ENCODE assay signal across 15 mouse cellular contexts in genomic region chr14:54997297-54997696, GRCm38 (mm10). TPM values are rescaled to one million over a fixed set of nuclear protein-coding genes. Genes with fewer than 3 reads are reported as not detected.
A peak's percentile ranks its signal among the peaks of the same experiment; 100 is the strongest.
DNase-seq lines count a peak whose midpoint lies in the region; ATAC-seq and TF ChIP-seq lines count a peak whose summit lies in the region.
"Had no signal": no experiment of that assay in that cellular context is flagged by ENCODE, and none has a peak within 500 bp of the region (broad histone marks: within the 10 kb centered on the region; RNA-seq: fewer than 3 reads in every experiment).

No protein-coding gene starts in this region.

- no peak for DNase-seq in heart, adult 9 months (ENCODE audit: low spot score in 2 of 2)
- DNase-seq in midbrain, embryonic 10.5 days (ENCODE audit: low spot score) = peak; percentile 27
- DNase-seq in midbrain, postnatal 0 days (ENCODE audit: low spot score) = no peak
- no peak for DNase-seq in thymus, postnatal 10 days (ENCODE audit: low spot score in 2 of 2)
- no peak for DNase-seq in right cerebral cortex, postnatal 4 days
- DNase-seq in cerebellum, adult 18-20 months = no peak
- DNase-seq: liver; lung, postnatal 4 days had no signal

- peaks cover 18% of the 10 kb centered on the region for H3K36me3 ChIP-seq in heart, embryonic 12.5 days
- H3K36me3 ChIP-seq in midbrain, embryonic 10.5 days = no peaks in the 10 kb centered on the region
- H3K36me3 ChIP-seq in midbrain, postnatal 0 days (ENCODE audit: insufficient read depth, low read length) = no peaks in the 10 kb centered on the region
- no peaks in the 10 kb centered on the region for H3K36me3 ChIP-seq in limb, embryonic 13.5 days
- H3K36me3 ChIP-seq: hindbrain, embryonic 15.5 days had no signal

- peaks cover 61% of the 10 kb centered on the region for H3K4me1 ChIP-seq in heart, embryonic 12.5 days (replicated peaks)
- peaks cover 53% of the 10 kb centered on the region for H3K4me1 ChIP-seq in midbrain, embryonic 10.5 days
- peaks cover 27% of the 10 kb centered on the region for H3K4me1 ChIP-seq in midbrain, postnatal 0 days (ENCODE audit: insufficient read depth, low read length)
- H3K4me1 ChIP-seq in limb, embryonic 13.5 days = peaks cover 6% of the 10 kb centered on the region; the same call in 1 of the 2 replicates

- peak overlapping the region; percentile 68 for H3K9ac ChIP-seq in heart, embryonic 12.5 days
- no peak overlapping the region for H3K9ac ChIP-seq in midbrain, postnatal 0 days (replicated peaks; ENCODE audit: low read length, poor library complexity, severe bottlenecking)
- no peak overlapping the region for H3K9ac ChIP-seq in limb, embryonic 13.5 days
- H3K9ac ChIP-seq: hindbrain, embryonic 15.5 days had no signal

- no peak for ATAC-seq in heart, embryonic 12.5 days (ENCODE audit: insufficient number of reproducible peaks, low FRiP score)
- ATAC-seq in midbrain, postnatal 0 days (ENCODE audit: low FRiP score) = no peak
- peak; percentile 74 for ATAC-seq in limb, embryonic 13.5 days (ENCODE audit: low FRiP score, low read depth)
- ATAC-seq: CD4-positive, CD25-positive, alpha-beta regulatory T cell, adult 4 months had no signal

- 35% methylated on average over 4 of the region's 4 CpGs for WGBS in heart, embryonic 12.5 days
- WGBS in midbrain, embryonic 10.5 days = 24% methylated on average over 4 of the region's 4 CpGs
- WGBS in midbrain, postnatal 0 days = 32% methylated on average over 4 of the region's 4 CpGs
- WGBS in limb, embryonic 13.5 days = 52% methylated on average over 4 of the region's 4 CpGs

- peak overlapping the region; percentile 98 for H3K27ac ChIP-seq in heart, embryonic 12.5 days (ENCODE audit: poor library complexity, severe bottlenecking)
- H3K27ac ChIP-seq in midbrain, embryonic 10.5 days (replicated peaks) = peak overlapping the region; percentile 91
- no peak overlapping the region for H3K27ac ChIP-seq in midbrain, postnatal 0 days (ENCODE audit: low read depth, low read length)
- H3K27ac ChIP-seq in limb, embryonic 13.5 days = no peak overlapping the region

- no peak for TF ChIP-seq CTCF in midbrain, postnatal 0 days (IDR thresholded peaks at IDR 0.05)

- peaks cover 29% of the 10 kb centered on the region; the same call in 1 of the 2 replicates for H3K27me3 ChIP-seq in heart, embryonic 12.5 days (replicated peaks)
- peaks cover 16% of the 10 kb centered on the region for H3K27me3 ChIP-seq in midbrain, embryonic 10.5 days (ENCODE audit: low read depth, poor library complexity, severe bottlenecking)
- H3K27me3 ChIP-seq in midbrain, postnatal 0 days (ENCODE audit: insufficient read depth, low read length) = no peaks in the 10 kb centered on the region
- H3K27me3 ChIP-seq in limb, embryonic 13.5 days = no peaks in the 10 kb centered on the region
- H3K27me3 ChIP-seq: hindbrain, embryonic 15.5 days had no signal

- H3K4me2 ChIP-seq in heart, embryonic 12.5 days = peak overlapping the region; percentile 56
- no peak overlapping the region for H3K4me2 ChIP-seq in midbrain, postnatal 0 days (ENCODE audit: low read depth, low read length, poor library complexity, severe bottlenecking)
- H3K4me2 ChIP-seq in limb, embryonic 13.5 days (replicated peaks) = no peak overlapping the region
- H3K4me2 ChIP-seq: hindbrain, embryonic 15.5 days had no signal

- peaks cover 4% of the 10 kb centered on the region; the same call in 1 of the 2 replicates for H3K9me3 ChIP-seq in heart, embryonic 12.5 days (replicated peaks)
- peaks cover 3% of the 10 kb centered on the region; the same call in 1 of the 2 replicates for H3K9me3 ChIP-seq in midbrain, embryonic 10.5 days (replicated peaks)
- H3K9me3 ChIP-seq in midbrain, postnatal 0 days (ENCODE audit: low read length) = no peaks in the 10 kb centered on the region
- H3K9me3 ChIP-seq in limb, embryonic 13.5 days = peaks cover 3% of the 10 kb centered on the region; the same call in 1 of the 2 replicates
- H3K9me3 ChIP-seq: hindbrain, embryonic 15.5 days had no signal

- peak overlapping the region; percentile 16 for H3K4me3 ChIP-seq in heart, embryonic 12.5 days
- no peak overlapping the region for H3K4me3 ChIP-seq in midbrain, embryonic 10.5 days
- H3K4me3 ChIP-seq in midbrain, postnatal 0 days (ENCODE audit: low read depth, low read length) = no peak overlapping the region
- no peak overlapping the region for H3K4me3 ChIP-seq in limb, embryonic 13.5 days
- H3K4me3 ChIP-seq: hindbrain, embryonic 15.5 days had no signal

RNA-seq across cellular contexts. Expression of gene Myh7, which starts 2.9 kb away (rescaled TPM):
- 5,583 and 5,934 TPM in 2 replicates for polyA plus RNA-seq in heart, embryonic 12.5 days (2016; fragmentation: Nextera tagmentation; extraction: Ambion mirVana)
- 0.70 and 0.96 TPM in 2 replicates for polyA plus RNA-seq in midbrain, embryonic 10.5 days (2016; fragmentation: Nextera tagmentation; extraction: Ambion mirVana)
- total RNA-seq in midbrain, postnatal 0 days (2014; rRNA removed) = 1.8 and 3.2 TPM in 2 replicates
- polyA plus RNA-seq in midbrain, postnatal 0 days (2015; fragmentation: Nextera tagmentation; extraction: Ambion mirVana) = 9.6 and 10.3 TPM in 2 replicates
- 23.8 and 24.9 TPM in 2 replicates for polyA plus RNA-seq in limb, embryonic 13.5 days (2015; fragmentation: Nextera tagmentation; extraction: Ambion mirVana)
- polyA plus RNA-seq: CD4-positive, CD25-positive, alpha-beta regulatory T cell, adult 4 months had no signal

RNA-seq across cellular contexts. Expression of gene Ngdn, which starts 18.0 kb away (rescaled TPM):
- polyA plus RNA-seq in heart, embryonic 12.5 days (2016; fragmentation: Nextera tagmentation; extraction: Ambion mirVana) = 55.7 and 60.8 TPM in 2 replicates
- polyA plus RNA-seq in midbrain, embryonic 10.5 days (2016; fragmentation: Nextera tagmentation; extraction: Ambion mirVana) = 89.3 and 91.6 TPM in 2 replicates
- total RNA-seq in midbrain, postnatal 0 days (2014; rRNA removed) = 20.9 and 29.6 TPM in 2 replicates
- polyA plus RNA-seq in midbrain, postnatal 0 days (2015; fragmentation: Nextera tagmentation; extraction: Ambion mirVana) = 44.3 and 48.1 TPM in 2 replicates
- 86.3 and 88.1 TPM in 2 replicates for polyA plus RNA-seq in limb, embryonic 13.5 days (2015; fragmentation: Nextera tagmentation; extraction: Ambion mirVana)

RNA-seq across cellular contexts. Expression of gene Gm17428, which starts 20.6 kb away (rescaled TPM):
- not detected in 2 replicates for polyA plus RNA-seq in heart, embryonic 12.5 days (2016; fragmentation: Nextera tagmentation; extraction: Ambion mirVana)
- polyA plus RNA-seq in midbrain, embryonic 10.5 days (2016; fragmentation: Nextera tagmentation; extraction: Ambion mirVana) = not detected in 2 replicates
- total RNA-seq in midbrain, postnatal 0 days (2014; rRNA removed) = not detected in 2 replicates
- not detected in 2 replicates for polyA plus RNA-seq in midbrain, postnatal 0 days (2015; fragmentation: Nextera tagmentation; extraction: Ambion mirVana)
- not detected in 2 replicates for polyA plus RNA-seq in limb, embryonic 13.5 days (2015; fragmentation: Nextera tagmentation; extraction: Ambion mirVana)
- total RNA-seq: adrenal gland, postnatal 4 days; layer of hippocampus, adult 18-20 months had no signal
- polyA plus RNA-seq: CD4-positive, CD25-positive, alpha-beta regulatory T cell, adult 4 months; hindbrain, embryonic 15.5 days; neural tube, embryonic 11.5 days had no signal

RNA-seq across cellular contexts. Expression of gene Myh6, which starts 30.6 kb away (rescaled TPM):
- 2,737 and 2,858 TPM in 2 replicates for polyA plus RNA-seq in heart, embryonic 12.5 days (2016; fragmentation: Nextera tagmentation; extraction: Ambion mirVana)
- 0.40 and 0.68 TPM in 2 replicates for polyA plus RNA-seq in midbrain, embryonic 10.5 days (2016; fragmentation: Nextera tagmentation; extraction: Ambion mirVana)
- 0.24 and 0.33 TPM in 2 replicates for total RNA-seq in midbrain, postnatal 0 days (2014; rRNA removed)
- polyA plus RNA-seq in midbrain, postnatal 0 days (2015; fragmentation: Nextera tagmentation; extraction: Ambion mirVana) = 2.1 and 2.5 TPM in 2 replicates
- 1.9 and 2.2 TPM in 2 replicates for polyA plus RNA-seq in limb, embryonic 13.5 days (2015; fragmentation: Nextera tagmentation; extraction: Ambion mirVana)
- polyA plus RNA-seq: CD4-positive, CD25-positive, alpha-beta regulatory T cell, adult 4 months had no signal

Comparison
In these comparisons a context has a peak if more than half of its experiments do, and no peak if none do; other contexts are left out.
1. H3K27ac ChIP-seq: peak in heart, embryonic 12.5 days (single experiment) and midbrain, embryonic 10.5 days (single experiment); none in midbrain, postnatal 0 days (single experiment) and limb, embryonic 13.5 days (single experiment).
2. RNA of gene Myh7, which starts 2.9 kb away (polyA plus RNA-seq): 5,583 to 5,934 TPM in heart, embryonic 12.5 days; 23.8 to 24.9 TPM in limb, embryonic 13.5 days, 9.6 to 10.3 TPM in midbrain, postnatal 0 days and 0.70 to 0.96 TPM in midbrain, embryonic 10.5 days; every median in the first group is over 100 times any median in the second.